Mouse (Mus musculus): Measurements from ENCODE around the gene Spindoc. TPM values are rescaled to one million over a fixed set of nuclear protein-coding genes. Genes with fewer than 3 reads are reported as not detected.
A peak's percentile ranks its signal among the peaks of the same experiment; 100 is the strongest.

The Spindoc gene
- total RNA-seq, 2 experiments from 2014 or later, result 6.6 to 9.1 TPM

DNA sequence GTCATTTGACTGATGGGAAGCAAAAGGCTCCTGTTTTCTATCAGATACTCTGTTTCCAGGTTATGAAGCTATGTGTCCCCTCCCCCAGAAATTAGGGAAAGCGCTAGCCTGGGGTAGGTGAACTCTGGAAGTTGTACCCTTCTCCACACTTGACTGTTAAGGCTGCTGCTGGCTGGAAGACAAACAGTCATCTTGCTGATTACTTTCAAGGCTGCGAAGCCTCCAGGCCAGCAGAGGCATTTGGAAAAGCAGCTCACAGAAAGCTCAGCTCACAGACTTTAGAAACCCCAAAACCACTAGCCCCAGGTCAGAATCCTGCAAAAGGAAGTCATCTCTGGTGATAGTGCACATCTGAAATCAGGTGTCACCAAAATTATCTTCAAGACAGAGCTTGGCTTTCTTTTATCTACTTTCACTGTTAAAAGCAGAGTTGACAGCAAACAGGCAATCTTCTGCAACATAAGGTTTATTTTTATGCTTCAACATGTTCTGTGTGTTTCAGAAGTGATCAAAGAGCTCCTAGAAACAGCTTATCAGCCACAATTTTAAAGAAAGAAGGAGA lies 44.9 kb downstream of the Spindoc start:
- no peak for DNase-seq

DNA sequence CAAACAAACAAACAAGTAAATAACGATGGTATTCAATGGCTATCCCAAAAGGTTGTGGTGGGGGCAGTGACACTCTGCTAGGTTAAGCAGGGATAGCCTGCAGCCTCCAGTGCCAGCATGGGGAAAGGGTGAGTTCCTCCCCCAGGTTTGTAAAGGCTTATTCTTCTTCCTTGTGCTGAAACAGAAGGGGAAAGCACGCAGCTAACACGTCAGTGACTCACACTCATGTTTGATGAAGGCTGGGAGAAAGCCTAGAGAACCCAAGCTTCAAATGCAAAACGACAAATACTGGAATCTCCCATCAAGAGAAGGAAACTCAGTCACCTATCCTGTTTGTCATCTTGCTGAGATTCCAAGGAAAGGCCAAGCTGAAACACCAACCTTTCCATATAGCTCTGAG lies 47.1 kb downstream of the Spindoc start:
- no peak for DNase-seq

DNA sequence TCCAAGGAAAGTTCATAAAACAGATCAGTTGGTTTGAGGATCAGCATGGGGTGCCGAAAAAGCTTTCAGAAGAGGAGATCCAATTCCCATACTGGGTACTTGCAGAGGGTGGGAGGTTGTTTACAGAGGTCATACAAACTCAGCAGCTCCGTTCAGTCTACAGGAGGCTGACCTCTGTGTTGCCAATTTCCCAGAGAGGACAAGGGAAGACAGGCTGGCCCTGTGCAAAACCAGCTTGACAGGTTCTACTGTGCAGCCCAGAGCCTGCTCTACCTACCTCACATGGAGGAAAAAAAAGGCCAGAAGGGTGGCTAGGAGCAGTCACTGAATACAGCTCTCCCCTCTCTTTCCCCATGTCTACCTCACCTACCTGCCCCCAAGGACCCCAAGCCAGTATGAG lies 48.7 kb downstream of the Spindoc start:
- DNase-seq, result no peak

DNA sequence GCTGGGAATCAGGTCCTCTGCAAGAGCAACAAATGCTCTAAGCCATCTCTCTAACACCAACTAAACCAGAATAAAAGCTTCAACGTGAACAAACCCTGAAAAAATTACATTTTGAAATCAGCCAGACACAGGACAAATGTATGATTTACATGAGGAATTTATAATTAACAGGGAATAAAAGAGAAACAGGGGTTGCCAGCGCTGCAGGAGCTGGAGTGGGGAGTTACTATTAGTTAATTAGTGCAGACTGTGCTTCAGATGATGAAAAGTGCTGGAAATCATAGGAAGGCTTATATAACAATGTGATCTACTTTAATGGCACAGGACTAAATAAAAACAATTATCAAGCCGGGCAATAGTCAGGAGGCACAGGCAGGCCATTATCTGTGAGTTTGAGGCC lies 61.4 kb downstream of the Spindoc start:
- no peak for DNase-seq

DNA sequence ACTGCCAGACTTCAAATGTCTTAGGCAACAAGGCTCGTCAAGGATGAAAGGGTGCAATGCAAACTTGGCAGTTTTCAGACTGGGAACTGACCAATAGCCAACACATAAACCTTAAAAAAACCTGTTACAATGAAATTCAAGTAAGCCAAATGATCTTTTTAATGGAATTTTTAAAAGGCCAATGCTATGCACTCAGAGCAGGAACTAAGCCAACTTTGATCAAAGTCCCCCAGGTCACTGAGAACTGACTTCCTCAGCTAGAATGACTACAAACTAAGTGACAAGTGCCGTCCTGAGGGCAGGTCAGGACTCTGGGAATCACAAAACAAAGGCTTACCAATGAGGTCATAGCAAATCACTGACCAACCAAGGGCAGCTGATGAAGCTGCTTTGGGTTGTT lies 62.6 kb downstream of the Spindoc start:
- no peak for DNase-seq

DNA sequence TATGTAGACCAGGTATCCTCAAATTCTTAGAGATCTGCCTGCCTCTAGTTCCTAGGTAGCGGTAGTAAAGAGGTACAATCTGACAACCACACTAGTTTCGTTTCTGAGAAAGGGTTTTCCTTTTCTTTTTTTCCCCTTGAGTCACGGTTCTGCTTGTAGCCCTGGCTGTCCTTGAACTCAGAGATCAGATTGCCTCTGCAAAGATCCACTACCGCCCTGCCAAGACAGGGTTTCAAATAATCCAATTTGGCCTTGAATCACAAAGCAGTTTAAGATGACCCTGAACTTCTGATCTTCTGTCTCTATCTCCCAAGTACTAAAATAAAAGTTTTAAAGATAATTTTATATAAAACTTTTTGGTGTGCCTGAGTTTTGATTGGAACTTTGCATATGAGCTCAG lies 65.1 kb downstream of the Spindoc start:
- DNase-seq, result no peak

DNA sequence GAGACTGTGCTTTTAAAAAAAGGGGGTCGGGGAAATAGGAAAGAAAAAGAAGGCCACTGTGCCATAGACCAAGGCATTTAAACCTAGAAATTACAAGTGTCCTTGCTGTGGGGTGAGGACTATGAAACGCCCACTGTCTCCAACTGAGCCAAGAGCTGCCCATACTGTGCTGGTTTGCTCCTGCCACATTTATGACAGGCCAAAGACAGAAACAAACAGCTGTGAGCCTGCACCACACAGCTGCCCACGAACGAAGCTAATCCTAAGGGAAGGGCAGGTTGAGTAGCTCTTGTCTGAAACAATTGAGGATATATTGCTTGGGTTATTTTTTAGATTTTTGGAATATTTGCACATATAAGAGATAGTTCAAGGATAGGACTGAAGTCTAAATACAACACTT lies 66.0 kb downstream of the Spindoc start:
- no peak for DNase-seq

DNA sequence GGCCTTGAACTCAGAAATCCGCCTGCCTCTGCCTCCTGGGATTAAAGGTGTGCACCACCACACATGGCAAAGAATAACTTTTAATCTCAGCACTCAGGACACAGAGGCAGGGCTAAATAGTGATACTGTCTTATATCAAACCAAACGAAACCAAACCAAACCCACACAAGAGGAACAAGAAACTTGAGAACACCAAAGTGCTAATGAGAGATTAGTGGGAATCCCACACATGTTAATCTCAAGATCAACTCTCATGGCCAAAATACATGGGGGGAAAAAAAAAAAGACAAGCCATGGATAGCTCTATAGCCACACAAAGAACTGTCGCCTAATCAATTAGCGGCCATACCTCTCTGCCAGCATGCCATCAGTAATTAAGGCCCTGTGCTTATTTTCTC lies 67.2 kb downstream of the Spindoc start:
- no peak for DNase-seq

DNA sequence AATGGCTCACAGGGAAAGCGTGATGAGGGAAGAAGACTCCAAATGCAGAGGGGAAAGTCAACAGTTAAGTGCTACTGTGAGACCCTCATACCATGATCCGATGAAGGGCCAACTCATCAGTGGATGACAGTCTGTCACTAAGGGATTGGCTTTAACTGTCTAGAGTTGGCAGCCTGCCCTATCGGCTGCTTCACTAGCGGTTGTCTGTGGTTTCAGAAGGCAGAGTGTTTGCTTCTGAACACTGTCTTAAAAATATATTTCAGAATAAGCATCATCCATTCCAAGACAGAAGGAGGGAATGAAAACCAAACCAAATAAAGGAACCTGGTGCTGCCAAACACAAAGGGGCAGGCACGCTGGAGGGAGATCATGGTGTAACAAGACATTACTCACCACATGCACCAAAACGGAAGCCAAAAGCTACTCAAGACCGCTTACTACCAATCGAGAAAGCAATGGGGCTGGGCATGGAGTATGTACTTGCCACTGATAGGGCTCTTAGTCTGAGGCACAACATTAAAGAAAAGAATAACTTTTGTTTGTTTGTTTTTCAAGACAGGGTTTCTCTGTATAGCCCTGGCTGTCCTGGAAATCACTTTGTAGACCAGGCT lies 67.7 kb downstream of the Spindoc start:
- DNase-seq, result no peak

DNA sequence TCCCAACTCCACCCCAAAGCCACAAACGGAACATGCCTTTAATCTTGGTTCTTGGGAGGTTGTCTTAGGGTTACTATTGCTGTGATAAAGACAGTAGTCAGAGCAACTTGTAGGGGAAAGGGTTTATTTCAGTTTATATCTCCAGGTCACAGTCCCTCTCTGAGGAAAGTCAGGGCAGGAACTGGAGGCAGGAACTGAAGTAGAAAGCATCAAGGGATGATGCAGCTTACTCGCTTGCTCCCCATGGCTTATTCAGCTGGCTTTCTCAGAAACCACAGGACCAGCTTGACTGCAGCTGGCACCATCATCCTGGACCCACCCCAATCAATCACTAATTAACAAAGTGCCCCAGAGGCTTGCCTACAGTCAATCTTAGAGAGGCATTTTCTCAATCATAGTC lies 69.1 kb downstream of the Spindoc start:
- DNase-seq, result no peak

DNA sequence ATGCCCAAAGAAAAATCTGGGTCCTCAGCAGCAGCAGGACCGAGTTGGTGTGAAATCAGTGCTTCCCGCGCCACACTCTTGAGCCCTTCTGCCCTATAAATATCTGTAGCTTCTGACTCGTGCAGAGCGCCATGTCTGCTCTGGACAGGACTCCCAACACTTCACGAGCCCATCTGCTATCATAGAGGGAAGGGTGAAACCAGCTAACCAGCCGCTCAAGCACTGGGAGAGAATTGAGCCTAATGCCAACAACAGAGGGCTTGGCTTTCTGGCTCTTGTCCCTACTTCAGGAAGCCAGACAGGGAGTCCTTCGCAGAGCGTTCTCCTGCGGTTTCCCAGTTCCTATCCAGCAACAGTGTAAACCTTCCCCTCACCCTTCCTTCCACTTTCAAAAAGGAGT lies 71.5 kb downstream of the Spindoc start:
- DNase-seq, result no peak

DNA sequence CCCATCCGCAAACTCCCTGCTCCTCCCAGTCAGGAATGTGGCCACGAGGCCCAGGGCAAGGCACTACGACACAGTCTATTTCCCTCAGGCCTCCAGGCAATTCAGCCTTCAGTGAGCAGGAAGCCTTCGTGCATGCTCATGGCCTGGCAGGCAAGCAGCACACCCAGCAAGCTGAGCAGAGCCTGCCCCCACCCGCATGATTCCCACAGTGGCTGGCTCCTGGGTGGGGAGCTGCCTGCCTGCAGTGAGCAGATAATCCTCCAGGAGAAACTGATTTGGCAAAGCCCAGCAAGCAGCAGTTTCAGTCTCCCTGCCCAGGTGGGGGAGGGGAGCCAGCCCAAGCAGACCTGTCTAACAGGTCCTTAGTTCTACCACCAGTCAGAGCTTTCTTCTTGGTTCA lies 72.1 kb downstream of the Spindoc start:
- peak; percentile 60 for DNase-seq

DNA sequence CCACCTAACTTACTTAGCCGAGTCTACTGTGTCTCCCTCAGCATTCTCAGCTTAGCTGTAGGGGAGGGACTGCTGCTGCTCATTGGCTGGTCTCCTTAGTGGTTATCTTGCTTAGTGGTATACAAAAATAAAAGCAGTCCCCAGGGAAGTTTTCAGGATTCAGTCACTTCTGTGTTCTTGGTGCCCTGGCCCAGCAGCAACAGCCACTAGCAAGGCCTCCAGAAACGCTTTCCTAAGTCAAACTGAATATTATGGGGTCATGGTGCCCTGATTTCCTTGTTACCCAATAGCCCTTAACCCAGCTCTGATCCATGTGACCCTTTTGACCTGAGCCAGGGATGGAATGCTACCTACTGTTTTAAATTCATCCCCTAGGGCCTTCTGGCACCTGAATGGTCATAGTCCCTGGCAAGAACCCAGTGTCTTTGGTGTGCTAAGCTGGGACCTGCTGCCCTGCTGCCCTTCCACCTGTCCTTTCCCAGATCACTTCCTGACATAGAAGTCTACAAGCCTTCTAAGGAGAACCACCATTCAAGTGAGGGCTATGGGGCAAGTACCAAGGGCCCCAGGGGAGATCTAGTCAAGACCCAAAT lies 73.0 kb downstream of the Spindoc start:
- no peak for DNase-seq

DNA sequence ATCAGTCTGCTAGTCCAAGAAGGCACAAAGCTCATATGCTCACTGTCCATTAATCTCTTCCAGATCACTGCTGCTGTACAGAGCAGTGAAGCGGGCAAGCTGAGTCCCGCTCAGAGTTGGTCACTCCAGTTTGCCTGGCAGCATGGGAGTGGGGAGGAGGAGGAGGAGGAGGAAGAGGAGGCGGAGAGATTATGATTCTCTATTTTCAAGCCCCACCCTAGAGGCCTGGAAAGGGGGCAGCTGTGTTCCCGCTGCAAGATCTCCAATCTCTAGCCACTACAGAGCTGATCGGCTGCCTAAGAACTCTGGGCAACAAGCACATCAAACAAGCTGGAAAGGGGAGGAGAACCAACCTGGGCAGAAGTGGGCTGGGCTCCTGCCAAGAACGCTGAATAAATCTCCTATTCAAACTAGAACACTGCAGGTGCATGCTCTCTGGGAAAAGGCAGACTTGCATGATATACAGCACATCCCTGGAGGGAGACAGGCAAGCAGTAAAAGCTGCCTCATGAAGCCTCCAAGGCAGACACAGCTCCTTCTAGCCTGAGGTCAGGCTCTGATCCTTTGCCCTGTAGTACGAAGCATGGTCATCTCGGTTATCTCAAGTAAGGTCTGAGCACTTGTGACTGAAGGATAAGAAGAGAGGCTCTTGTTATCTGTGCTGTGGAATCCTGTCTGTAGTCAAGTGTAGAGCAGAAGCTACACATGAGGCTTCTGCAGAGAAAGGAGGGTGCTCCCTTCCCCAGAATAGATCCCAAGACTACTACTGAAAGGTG lies 74.6 kb downstream of the Spindoc start:
- DNase-seq, result no peak

DNA sequence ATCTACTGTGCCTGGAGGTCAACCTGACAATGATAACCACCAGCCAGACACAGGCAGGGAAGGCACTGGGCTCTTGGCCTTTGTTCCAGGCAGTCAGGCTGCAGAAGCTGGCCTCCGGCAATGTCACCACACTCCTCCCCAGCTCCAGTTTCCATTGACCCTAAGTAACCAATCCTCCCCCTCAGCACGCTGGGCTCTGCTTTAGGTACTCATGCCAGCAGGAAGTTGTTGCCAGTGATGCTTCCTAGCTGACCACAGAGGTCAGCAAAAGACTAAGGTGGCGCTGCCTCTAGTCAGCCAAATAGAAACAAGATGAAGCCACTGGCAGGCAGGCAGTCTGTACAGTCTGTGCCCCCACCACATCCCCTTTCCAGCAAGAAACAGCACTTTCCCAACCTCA lies 75.8 kb downstream of the Spindoc start:
- DNase-seq, result peak; percentile 80

DNA sequence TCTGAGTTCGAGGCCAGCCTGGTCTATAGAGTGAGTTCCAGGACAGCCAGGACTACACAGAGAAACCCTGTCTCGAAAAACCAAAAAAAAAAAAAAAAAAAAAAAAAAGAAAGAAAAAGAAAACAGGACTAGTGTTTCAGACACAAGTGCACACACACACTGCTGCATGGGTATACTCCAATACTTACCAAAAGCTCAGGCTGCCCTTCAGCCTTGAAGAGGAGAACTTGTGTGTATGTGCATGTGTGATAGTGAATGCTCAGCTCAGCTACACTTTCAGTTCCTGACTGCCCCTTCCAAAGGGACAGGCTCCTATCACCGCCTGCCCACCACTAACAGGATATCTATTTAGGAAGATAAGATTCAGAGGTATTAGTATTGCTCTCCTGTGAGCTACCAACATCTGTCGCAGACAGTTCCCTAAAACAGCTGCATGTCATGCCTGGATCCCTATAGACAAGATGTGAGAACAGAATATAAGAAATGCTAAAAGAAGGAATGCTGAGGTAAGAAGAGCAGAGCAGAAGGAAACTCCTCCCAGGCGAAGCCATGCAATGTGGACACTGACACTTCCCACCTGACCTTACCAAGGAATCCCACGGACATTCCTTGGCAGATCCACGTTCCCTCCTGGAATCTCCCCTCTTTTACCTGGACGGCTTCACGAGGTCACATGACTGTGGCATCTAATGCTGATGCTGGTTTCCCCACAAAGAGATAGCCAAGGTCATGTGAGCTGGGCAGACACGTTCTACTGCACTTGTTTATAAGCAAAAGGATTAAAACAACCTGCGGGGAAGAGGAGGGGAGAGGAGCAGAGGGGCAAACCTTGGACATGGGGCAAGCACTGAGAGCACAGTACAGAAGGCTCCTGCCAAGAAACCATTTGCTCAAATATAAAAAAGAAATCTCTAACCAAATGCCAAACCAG lies 77.1 kb downstream of the Spindoc start:
- no peak for DNase-seq

DNA sequence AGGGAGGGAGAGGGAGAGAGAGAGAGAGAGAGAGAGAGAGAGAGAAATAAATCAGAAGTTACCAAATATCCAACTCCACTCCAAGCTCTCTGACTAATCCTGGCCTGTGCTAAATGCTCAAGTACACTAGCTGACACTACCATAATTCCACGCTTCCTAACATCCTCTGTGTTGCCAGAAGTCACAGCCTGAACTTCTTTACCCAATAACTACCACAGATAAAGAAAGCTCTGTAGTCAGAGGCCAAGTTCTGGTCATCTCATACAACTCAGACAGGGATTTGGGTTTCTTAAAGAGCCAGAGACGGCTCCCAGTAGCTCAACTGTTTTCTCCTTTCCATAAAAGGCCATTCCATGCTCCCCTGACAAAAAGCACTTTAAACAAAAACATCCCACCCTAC lies 78.0 kb downstream of the Spindoc start:
- no peak for DNase-seq

Small RNA genes within 50 kb of the gene (microRNA-seq; reads per million reads assigned to microRNA genes)
- gene Mir6991 (ENCODE audit: borderline replicate concordance in 2 of 2), result 0 to 0.26 reads per million in 2 experiments

Other genes starting within 250 kb of the Spindoc start
- 10 to 100 TPM; 48.4 to 48.5 TPM for gene Otub1, start 176.7 kb downstream of the Spindoc start, total RNA-seq (2021)
- gene Cox8a, start 165.4 kb downstream of the Spindoc start, total RNA-seq (2021), result 100 to 1,000 TPM; 101 to 120 TPM
- gene Naa40, start 141.8 kb downstream of the Spindoc start, total RNA-seq (2021), result 10 to 100 TPM in 1 of 2 experiments, 1 to 10 TPM in 1; 8.3 to 13.0 TPM
- gene Rcor2, start 115.7 kb downstream of the Spindoc start, total RNA-seq (2021), result 1 to 10 TPM; 2.6 to 4.2 TPM
- 10 to 100 TPM; 27.4 to 30.6 TPM for gene Mark2, start 41.1 kb downstream of the Spindoc start, total RNA-seq (2021)
- gene 2700081O15Rik, start 34.6 kb upstream of the Spindoc start, total RNA-seq (2021), result 1 to 10 TPM; 6.8 to 7.9 TPM
- gene Rtn3, start 100.3 kb upstream of the Spindoc start, total RNA-seq (2021), result 10 to 100 TPM; 28.8 to 32.7 TPM
- gene Atl3, start 111.0 kb upstream of the Spindoc start, total RNA-seq (2021), result 10 to 100 TPM in 1 of 2 experiments, 1 to 10 TPM in 1; 8.7 to 14.3 TPM
- 100 to 1,000 TPM in 1 of 2 experiments, 10 to 100 TPM in 1; 97.5 to 101 TPM for gene Pla2g16, start 174.5 kb upstream of the Spindoc start, total RNA-seq (2021)
- 1 to 10 TPM in 1 of 2 experiments, under 1 TPM in 1; 0.20 to 6.1 TPM for gene Lgals12, start 224.2 kb upstream of the Spindoc start, total RNA-seq (2021)
- gene Hrasls5, start 229.5 kb upstream of the Spindoc start, total RNA-seq (2021), result not detected